Mouse (Mus musculus) spleen, adult 2 months (tissue): ENCODE data around the gene Ror2.

Experiments
- CTCF ChIP-seq: fragments of 200-500 bp; IDR thresholded peaks from 2 replicates; pipeline ENCODE4 v1.5.1; 2011; ENCODE audit warnings: mild to moderate bottlenecking, inconsistent platforms; ENCODE audit not compliant: insufficient read depth, insufficient read length, insufficient replicate concordance; ENCODE audit errors: extremely low read depth
- POLR2A ChIP-seq: fragments of 200-500 bp; IDR thresholded peaks from 2 replicates; pipeline ENCODE4 v1.6.1; 2011; ENCODE audit warnings: low read depth, low read length, inconsistent platforms

GRCm38 (mm10) chr13:53217396-53217975 lies 68.4 kb downstream of the Ror2 start:
- TF ChIP-seq POLR2A (no peak), CTCF (no peak)
